Mouse (Mus musculus) midbrain, embryonic 11.5 days (tissue): ENCODE measurements around the gene Mras. TPM values are rescaled to one million over a fixed set of nuclear protein-coding genes. Genes with fewer than 3 reads are reported as not detected.

Experiments
- ATAC-seq: fragments of 200-750 bp; cut with Nextera tagmentation; 2 replicates; pipeline ENCODE4 v1.8.0; 2017; ENCODE audit warnings: moderate TSS enrichment, moderate library complexity; ENCODE audit not compliant: low FRiP score
- DNase-seq: peaks from one replicate; pipeline ENCODE4 v3.0.0; 2015; ENCODE audit warnings: low spot score; ENCODE audit errors: missing footprints
- H3K27ac ChIP-seq: fragments of 300-500 bp; sonication (generic); 2 replicates; pipeline ENCODE4 v1.5.1; 2014; ENCODE audit warnings: low read depth, low read length
- H3K27me3 ChIP-seq: fragments of 300-500 bp; sonication (generic); 2 replicates; pipeline ENCODE4 v1.6.1; 2014; ENCODE audit warnings: mild to moderate bottlenecking, low read length, moderate library complexity, mixed read lengths; ENCODE audit not compliant: control insufficient read depth, insufficient read depth
- H3K36me3 ChIP-seq: fragments of 300-500 bp; sonication (generic); 2 replicates; pipeline ENCODE4 v1.6.1; 2014; ENCODE audit warnings: mild to moderate bottlenecking, low read length, moderate library complexity, mixed read lengths; ENCODE audit not compliant: control insufficient read depth, insufficient read depth
- H3K4me1 ChIP-seq: fragments of 300-500 bp; sonication (generic); 2 replicates; pipeline ENCODE4 v1.6.1; 2014; ENCODE audit warnings: low read length; ENCODE audit not compliant: control insufficient read depth, insufficient read depth
- H3K4me2 ChIP-seq: fragments of 300-500 bp; sonication (generic); 2 replicates; pipeline ENCODE4 v1.6.1; 2014; ENCODE audit warnings: mild to moderate bottlenecking, moderate library complexity
- H3K4me3 ChIP-seq: fragments of 300-500 bp; sonication (generic); 2 replicates; pipeline ENCODE4 v1.5.1; 2014; ENCODE audit warnings: low read depth, low read length
- H3K9ac ChIP-seq: fragments of 300-500 bp; sonication (generic); 2 replicates; pipeline ENCODE4 v1.6.1; 2014; ENCODE audit warnings: low read length
- H3K9me3 ChIP-seq: fragments of 300-500 bp; sonication (generic); 2 replicates; pipeline ENCODE4 v1.6.1; 2016; ENCODE audit warnings: low read length; ENCODE audit not compliant: control insufficient read depth
- WGBS: fragments of 180-500 bp; shearing (Covaris S2); extraction: QIAGEN DNeasy Blood & Tissue Kit; methylation state at CpG from one replicate; pipeline ENCODE4 v1.1.7; 2014; 5-methylcytosine and 5-hydroxymethylcytosine counted together
- polyA plus RNA-seq: library from polyadenylated mRNA; unstranded; fragments of >200 nt; fragmentation: Nextera tagmentation; extraction: Ambion mirVana; gene quantifications from 2 replicates; pipeline ENCODE4 v1.2.1, GENCODE M21; 2014

Gene Mras
- polyA plus RNA-seq, 1 experiment from 2014 or later = 15.0 TPM

DNA sequence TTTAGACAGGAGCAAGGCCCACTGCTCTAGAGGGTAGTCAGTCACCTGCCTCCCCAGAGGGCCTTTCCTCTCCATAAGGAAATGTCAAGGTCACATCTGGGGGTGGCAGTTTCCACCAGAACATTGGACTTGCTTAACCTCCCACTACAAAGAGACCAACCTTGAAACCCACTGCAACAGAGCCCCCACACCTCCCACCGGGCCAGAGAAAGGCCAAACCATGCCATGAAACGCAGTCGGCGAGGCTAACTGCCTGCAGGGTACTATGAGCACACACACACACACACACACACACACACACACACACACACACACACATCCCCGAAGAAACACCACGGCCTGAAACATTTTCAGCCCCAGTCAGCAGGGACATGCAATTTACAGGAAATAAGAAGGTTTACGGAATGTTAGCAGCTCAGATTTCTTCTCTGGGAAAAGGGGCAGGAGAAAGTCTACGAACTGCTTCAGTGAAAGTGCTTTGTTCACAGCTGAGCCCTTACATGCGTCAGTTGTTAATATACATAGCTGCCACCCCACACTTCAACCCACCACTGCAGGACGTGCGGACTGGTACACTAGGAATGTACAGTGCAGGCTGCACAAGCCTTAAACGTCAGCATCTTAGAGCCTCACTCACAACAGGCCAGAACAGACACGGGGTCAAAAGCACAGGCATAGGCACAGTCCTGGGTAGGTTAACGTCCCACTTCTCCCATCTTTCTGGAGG lies 2.1 kb downstream of the Mras start:
- Histone ChIP-seq H3K36me3 (no peaks in the 10 kb centered on the region), H3K4me3 (peak overlapping the region; percentile 77), H3K4me2 (peak overlapping the region; percentile 89), H3K27ac (no peak overlapping the region), H3K9me3 (no peaks in the 10 kb centered on the region), H3K27me3 (peaks cover 13% of the 10 kb centered on the region), H3K9ac (peak overlapping the region; percentile 89), H3K4me1 (peaks cover 7% of the 10 kb centered on the region; the same call in 1 of the 2 replicates)
- peak; percentile 92 for DNase-seq
- 52% methylated on average over 14 of the region's 14 CpGs for WGBS
- 0 out of 2 replicates have a peak, but pooled peaks have one; percentile 34 for ATAC-seq

DNA sequence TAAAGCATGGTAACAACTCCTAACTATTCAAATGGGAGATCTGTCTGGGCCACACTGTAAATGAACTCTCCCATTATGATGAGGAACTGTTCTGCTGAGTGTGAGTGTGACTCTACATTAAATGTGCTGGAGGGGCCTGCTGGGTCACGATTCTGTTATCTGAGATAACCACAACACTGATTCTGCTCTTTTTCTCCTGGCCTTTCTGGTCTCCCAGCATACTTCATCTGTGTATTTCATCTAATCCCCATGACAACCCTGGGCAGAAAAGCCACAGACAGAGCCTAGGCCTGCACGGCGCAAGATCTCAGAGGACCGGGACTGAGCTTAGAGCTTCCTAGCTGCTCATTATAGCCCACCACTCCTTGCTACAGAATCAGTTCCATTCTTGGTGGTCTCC lies 4.7 kb downstream of the Mras start:
- no peaks in the 10 kb centered on the region for H3K36me3 ChIP-seq
- no peak overlapping the region for H3K9ac ChIP-seq
- H3K4me1 ChIP-seq = peaks cover 7% of the 10 kb centered on the region; the same call in 1 of the 2 replicates
- no peak overlapping the region for H3K4me3 ChIP-seq
- H3K4me2 ChIP-seq = no peak overlapping the region
- ATAC-seq (no peak), DNase-seq (no peak)
- peaks cover 3% of the 10 kb centered on the region for H3K27me3 ChIP-seq
- WGBS = 86% methylated on average over 4 of the region's 4 CpGs
- no peak overlapping the region for H3K27ac ChIP-seq
- H3K9me3 ChIP-seq = no peaks in the 10 kb centered on the region

GRCm38 (mm10) chr9:99431963-99432362 lies 5.2 kb downstream of the Mras start:
- Histone ChIP-seq H3K4me2 (no peak overlapping the region), H3K36me3 (no peaks in the 10 kb centered on the region), H3K27me3 (no peaks in the 10 kb centered on the region; the same call in 1 of the 2 replicates), H3K9me3 (no peaks in the 10 kb centered on the region), H3K27ac (no peak overlapping the region), H3K4me3 (no peak overlapping the region), H3K4me1 (peaks cover 4% of the 10 kb centered on the region; the same call in 1 of the 2 replicates), H3K9ac (no peak overlapping the region)
- no peak for ATAC-seq
- DNase-seq = no peak
- whole genome bisulfite sequencing = 86% methylated on average over 6 of the region's 6 CpGs

- no peak overlapping the region for H3K4me3 ChIP-seq
- H3K9ac ChIP-seq = no peak overlapping the region
- no peak overlapping the region for H3K4me2 ChIP-seq
- peaks cover 4% of the 10 kb centered on the region; the same call in 1 of the 2 replicates for H3K4me1 ChIP-seq
- no peaks in the 10 kb centered on the region for H3K9me3 ChIP-seq
- WGBS = 93% methylated on average over 8 of the region's 8 CpGs
- no peaks in the 10 kb centered on the region for H3K36me3 ChIP-seq
- no peak for DNase-seq
- ATAC-seq = no peak
- H3K27me3 ChIP-seq = no peaks in the 10 kb centered on the region; the same call in 1 of the 2 replicates
- H3K27ac ChIP-seq = no peak overlapping the region
Observed at GRCm38 (mm10) chr9:99431346-99431745, 5.8 kb downstream of the Mras start.

GRCm38 (mm10) chr9:99430806-99431205 lies 6.4 kb downstream of the Mras start:
- no peaks in the 10 kb centered on the region for H3K9me3 ChIP-seq
- DNase-seq = no peak
- ATAC-seq = no peak

DNA sequence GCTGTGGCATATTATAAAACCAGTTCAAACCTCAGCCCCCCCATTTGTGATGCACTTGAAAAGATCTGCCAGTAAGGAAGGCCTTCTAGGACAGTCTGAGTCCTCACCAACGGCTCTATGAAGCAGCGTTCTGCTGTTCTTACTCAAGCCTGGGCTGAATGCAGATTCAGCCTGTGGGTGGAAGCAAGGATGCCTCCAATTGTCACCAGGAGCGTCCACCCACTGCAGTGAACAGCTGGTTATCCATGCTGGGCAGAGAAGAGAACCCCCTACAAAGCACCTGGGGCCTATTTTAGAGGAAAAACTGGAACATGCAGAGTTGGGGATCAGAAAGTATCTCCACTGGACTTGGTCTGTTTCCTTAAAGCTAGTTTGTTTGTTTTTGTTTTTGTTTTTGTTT lies 7.3 kb downstream of the Mras start:
- DNase-seq = no peak
- Histone ChIP-seq H3K4me3 (no peak overlapping the region), H3K9me3 (no peaks in the 10 kb centered on the region), H3K27ac (no peak overlapping the region), H3K9ac (no peak overlapping the region), H3K4me1 (peaks cover 4% of the 10 kb centered on the region; the same call in 1 of the 2 replicates), H3K27me3 (no peaks in the 10 kb centered on the region; the same call in 1 of the 2 replicates), H3K4me2 (no peak overlapping the region), H3K36me3 (no peaks in the 10 kb centered on the region)
- 87% methylated on average over 3 of the region's 3 CpGs for WGBS
- no peak for ATAC-seq

More at GRCm38 (mm10) chr9:99430806-99431205, 6.4 kb downstream of the Mras start:
- H3K27me3 ChIP-seq = no peaks in the 10 kb centered on the region; the same call in 1 of the 2 replicates
- 78% methylated on average over 6 of the region's 6 CpGs for WGBS
- no peaks in the 10 kb centered on the region for H3K36me3 ChIP-seq
- H3K4me3 ChIP-seq = no peak overlapping the region
- H3K27ac ChIP-seq = no peak overlapping the region
- no peak overlapping the region for H3K4me2 ChIP-seq
- H3K4me1 ChIP-seq = peaks cover 4% of the 10 kb centered on the region; the same call in 1 of the 2 replicates
- H3K9ac ChIP-seq = no peak overlapping the region

GRCm38 (mm10) chr9:99428601-99429331 lies 8.4 kb downstream of the Mras start:
- no peaks in the 10 kb centered on the region for H3K9me3 ChIP-seq
- DNase-seq = no peak
- no peak overlapping the region for H3K27ac ChIP-seq
- 79% methylated on average over 11 of the region's 11 CpGs for WGBS
- no peak for ATAC-seq
- H3K4me1 ChIP-seq = no peaks in the 10 kb centered on the region
- no peak overlapping the region for H3K4me3 ChIP-seq
- no peak overlapping the region for H3K9ac ChIP-seq
- H3K36me3 ChIP-seq = no peaks in the 10 kb centered on the region
- H3K27me3 ChIP-seq = no peaks in the 10 kb centered on the region
- H3K4me2 ChIP-seq = no peak overlapping the region

DNA sequence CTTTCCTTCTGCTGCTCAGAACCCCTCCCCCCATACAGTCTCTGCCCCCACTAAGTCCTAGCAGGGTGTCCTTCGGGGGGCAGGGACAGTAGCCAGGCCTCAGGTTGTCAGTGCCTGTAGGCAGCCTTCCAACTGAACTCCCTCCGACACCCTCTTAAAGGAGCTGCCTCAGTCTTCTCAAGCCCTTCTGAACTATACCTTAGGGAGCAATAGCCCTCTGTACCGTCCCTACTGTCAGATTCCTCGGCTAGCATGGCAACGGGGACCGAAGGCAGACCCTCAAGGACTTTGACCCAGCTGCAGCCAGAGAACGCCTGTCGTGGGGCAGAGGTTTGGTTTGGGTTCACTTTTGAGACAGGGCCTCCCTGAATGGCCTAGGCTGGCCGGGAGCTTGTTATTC lies 11.9 kb downstream of the Mras start:
- Histone ChIP-seq H3K4me3 (no peak overlapping the region), H3K4me1 (no peaks in the 10 kb centered on the region), H3K9ac (no peak overlapping the region), H3K27me3 (no peaks in the 10 kb centered on the region), H3K27ac (no peak overlapping the region), H3K9me3 (no peaks in the 10 kb centered on the region), H3K36me3 (no peaks in the 10 kb centered on the region), H3K4me2 (no peak overlapping the region)
- no peak for ATAC-seq
- DNase-seq = no peak
- WGBS = 80% methylated on average over 9 of the region's 9 CpGs

GRCm38 (mm10) chr9:99424574-99424863 lies 12.7 kb downstream of the Mras start:
- 75% methylated on average over 4 of the region's 4 CpGs for WGBS
- DNase-seq (no peak), ATAC-seq (no peak)
- Histone ChIP-seq H3K36me3 (no peaks in the 10 kb centered on the region), H3K27me3 (no peaks in the 10 kb centered on the region), H3K9ac (no peak overlapping the region), H3K27ac (no peak overlapping the region), H3K4me3 (no peak overlapping the region), H3K4me1 (no peaks in the 10 kb centered on the region), H3K4me2 (no peak overlapping the region), H3K9me3 (no peaks in the 10 kb centered on the region)
